Mouse (Mus musculus) neural tube, embryonic 11.5 days (tissue): ENCODE results near the gene Thap12. TPM values are rescaled to one million over a fixed set of nuclear protein-coding genes. Genes with fewer than 3 reads are reported as not detected.

ENCODE experiments used
- ATAC-seq: fragments of 200-750 bp; cut with Nextera tagmentation; 2 replicates; pipeline ENCODE4 v1.8.0; 2017; ENCODE audit warnings: moderate number of reproducible peaks, mild to moderate bottlenecking, moderate TSS enrichment, moderate library complexity; ENCODE audit not compliant: insufficient read depth, low FRiP score, low TSS enrichment
- DNase-seq: peaks from one replicate; pipeline ENCODE4 v3.0.0-alpha.2; 2015; ENCODE audit warnings: low spot score
- H3K27ac ChIP-seq: fragments of 300-500 bp; sonication (generic); 2 replicates; pipeline ENCODE4 v1.5.1; 2014; ENCODE audit warnings: low read depth, mild to moderate bottlenecking, low read length
- H3K27me3 ChIP-seq: fragments of 300-500 bp; sonication (generic); 2 replicates; pipeline ENCODE4 v1.6.1; 2014; ENCODE audit warnings: mild to moderate bottlenecking, low read length, mixed read lengths; ENCODE audit not compliant: control insufficient read depth, insufficient read depth
- H3K36me3 ChIP-seq: fragments of 300-500 bp; sonication (generic); 2 replicates; pipeline ENCODE4 v1.6.1; 2014; ENCODE audit warnings: mild to moderate bottlenecking, low read length, moderate library complexity, mixed read lengths; ENCODE audit not compliant: control insufficient read depth, insufficient read depth
- H3K4me1 ChIP-seq: fragments of 300-500 bp; sonication (generic); 2 replicates; pipeline ENCODE4 v1.6.1; 2014; ENCODE audit warnings: low read length, mixed read lengths; ENCODE audit not compliant: control insufficient read depth, insufficient read depth
- H3K4me2 ChIP-seq: fragments of 300-500 bp; sonication (generic); 2 replicates; pipeline ENCODE4 v1.6.1; 2014; ENCODE audit warnings: low read depth, mild to moderate bottlenecking, moderate library complexity
- H3K4me3 ChIP-seq: fragments of 300-500 bp; sonication (generic); 2 replicates; pipeline ENCODE4 v1.5.1; 2014; ENCODE audit warnings: low read depth, low read length
- H3K9ac ChIP-seq: fragments of 300-500 bp; sonication (generic); 2 replicates; pipeline ENCODE4 v1.6.1; 2014; ENCODE audit warnings: mild to moderate bottlenecking, low read length
- H3K9me3 ChIP-seq: fragments of 300-500 bp; sonication (generic); 2 replicates; pipeline ENCODE4 v1.6.1; 2016; ENCODE audit warnings: low read length; ENCODE audit not compliant: control insufficient read depth
- WGBS: fragments of 180-500 bp; shearing (Covaris S2); extraction: QIAGEN DNeasy Blood & Tissue Kit; methylation state at CpG from one replicate; pipeline ENCODE4 v1.1.7; 2014; 5-methylcytosine and 5-hydroxymethylcytosine counted together
- polyA plus RNA-seq: library from polyadenylated mRNA; unstranded; fragments of >200 nt; fragmentation: Nextera tagmentation; extraction: Ambion mirVana; gene quantifications from 2 replicates; pipeline ENCODE4 v1.2.1, GENCODE M21; 2014

The Thap12 gene
- polyA plus RNA-seq, 1 experiment from 2014 or later = 83.3 TPM

GRCm38 (mm10) chr7:98713661-98714060, 10.8 kb downstream of the Thap12 start:
- 93% methylated on average over 3 of the region's 3 CpGs for WGBS
- H3K36me3 ChIP-seq = peaks cover 9% of the 10 kb centered on the region
- H3K27ac ChIP-seq = no peak overlapping the region
- DNase-seq (no peak), ATAC-seq (no peak)
- no peak overlapping the region for H3K4me2 ChIP-seq
- no peaks in the 10 kb centered on the region for H3K9me3 ChIP-seq
- H3K4me3 ChIP-seq = no peak overlapping the region
- H3K4me1 ChIP-seq = no peaks in the 10 kb centered on the region
- no peak overlapping the region for H3K9ac ChIP-seq
- H3K27me3 ChIP-seq = no peaks in the 10 kb centered on the region

DNA sequence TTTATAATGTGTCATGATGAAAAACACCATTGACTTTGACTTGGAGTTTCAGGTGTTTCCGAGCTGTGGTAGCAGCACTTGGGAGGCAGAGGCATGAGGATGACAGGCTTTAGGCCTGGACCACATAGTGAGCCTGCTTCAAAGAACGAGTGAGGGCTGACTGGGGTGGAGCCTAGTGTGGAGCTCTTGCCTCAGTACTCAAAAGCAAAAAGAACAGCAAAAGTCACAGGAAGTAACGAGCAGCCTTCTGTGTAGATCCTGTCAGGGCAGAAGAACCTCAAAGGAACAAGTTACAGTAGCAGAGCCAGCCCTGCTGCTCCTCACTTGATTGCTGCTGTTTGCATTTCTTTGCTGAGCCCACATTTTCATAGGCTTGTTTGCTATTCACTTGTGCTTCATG, 14.5 kb downstream of the Thap12 start:
- Histone ChIP-seq H3K4me2 (no peak overlapping the region), H3K9ac (no peak overlapping the region), H3K36me3 (peaks cover 9% of the 10 kb centered on the region), H3K4me1 (0 out of 2 replicates have a peak, but pooled peaks cover under 1% of the 10 kb centered on the region), H3K27me3 (no peaks in the 10 kb centered on the region), H3K27ac (no peak overlapping the region), H3K4me3 (no peak overlapping the region), H3K9me3 (no peaks in the 10 kb centered on the region)
- ATAC-seq = no peak
- no peak for DNase-seq
- 71% methylated on average over 3 of the region's 3 CpGs for WGBS

GRCm38 (mm10) chr7:98719761-98720160, 16.9 kb downstream of the Thap12 start:
- Histone ChIP-seq H3K4me3 (no peak overlapping the region), H3K9ac (no peak overlapping the region), H3K36me3 (peaks cover 5% of the 10 kb centered on the region; the same call in 1 of the 2 replicates), H3K27ac (no peak overlapping the region), H3K4me1 (0 out of 2 replicates have a peak, but pooled peaks cover 8% of the 10 kb centered on the region), H3K4me2 (no peak overlapping the region), H3K27me3 (no peaks in the 10 kb centered on the region), H3K9me3 (no peaks in the 10 kb centered on the region)
- DNase-seq (no peak), ATAC-seq (no peak)
- 84% methylated on average over 3 of the region's 3 CpGs for WGBS

GRCm38 (mm10) chr7:98720731-98721130, 17.8 kb downstream of the Thap12 start:
- DNase-seq (no peak), ATAC-seq (no peak)
- Histone ChIP-seq H3K9me3 (no peaks in the 10 kb centered on the region), H3K36me3 (peaks cover 2% of the 10 kb centered on the region; the same call in 1 of the 2 replicates), H3K4me2 (no peak overlapping the region), H3K4me1 (0 out of 2 replicates have a peak, but pooled peaks cover 8% of the 10 kb centered on the region), H3K27ac (no peak overlapping the region), H3K9ac (no peak overlapping the region), H3K4me3 (no peak overlapping the region), H3K27me3 (no peaks in the 10 kb centered on the region)
- 61% methylated on average over 3 of the region's 3 CpGs for WGBS

GRCm38 (mm10) chr7:98721172-98721571, 18.3 kb downstream of the Thap12 start:
- Histone ChIP-seq H3K4me1 (0 out of 2 replicates have a peak, but pooled peaks cover 8% of the 10 kb centered on the region), H3K27me3 (no peaks in the 10 kb centered on the region), H3K9me3 (no peaks in the 10 kb centered on the region), H3K36me3 (peaks cover under 1% of the 10 kb centered on the region; the same call in 1 of the 2 replicates), H3K9ac (no peak overlapping the region), H3K4me3 (no peak overlapping the region), H3K27ac (no peak overlapping the region), H3K4me2 (no peak overlapping the region)
- 52% methylated on average over 5 of the region's 5 CpGs for WGBS
- DNase-seq = no peak
- ATAC-seq = no peak

DNA sequence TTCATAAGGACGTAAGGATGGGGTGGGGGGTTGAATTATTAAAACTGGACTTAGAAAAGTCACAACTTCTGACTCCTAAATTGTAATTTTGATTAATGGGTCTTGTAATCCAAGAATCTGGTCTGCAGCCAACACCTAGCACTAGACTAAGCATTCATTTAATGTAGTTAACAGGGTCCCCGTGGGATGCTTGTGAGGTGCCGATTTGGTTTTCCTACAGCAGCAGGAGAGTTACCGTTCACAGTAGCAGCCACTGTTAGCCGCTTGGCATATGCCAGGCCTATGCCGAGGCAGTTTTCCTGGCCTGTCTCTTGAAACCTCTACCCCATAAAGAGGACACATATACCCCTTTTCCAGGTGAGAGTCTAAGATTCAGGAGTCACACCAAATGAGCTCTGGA, 18.7 kb downstream of the Thap12 start:
- no peak overlapping the region for H3K9ac ChIP-seq
- no peaks in the 10 kb centered on the region for H3K36me3 ChIP-seq
- no peak overlapping the region for H3K4me2 ChIP-seq
- no peaks in the 10 kb centered on the region for H3K9me3 ChIP-seq
- H3K27me3 ChIP-seq = no peaks in the 10 kb centered on the region
- WGBS = 67% methylated on average over 6 of the region's 6 CpGs
- no peak for DNase-seq
- no peak overlapping the region for H3K27ac ChIP-seq
- H3K4me3 ChIP-seq = no peak overlapping the region
- ATAC-seq = no peak
- 0 out of 2 replicates have a peak, but pooled peaks cover 8% of the 10 kb centered on the region for H3K4me1 ChIP-seq

GRCm38 (mm10) chr7:98725686-98726195, 22.8 kb downstream of the Thap12 start:
- Histone ChIP-seq H3K9me3 (no peaks in the 10 kb centered on the region), H3K4me2 (no peak overlapping the region), H3K27me3 (no peaks in the 10 kb centered on the region), H3K4me3 (no peak overlapping the region), H3K4me1 (0 out of 2 replicates have a peak, but pooled peaks cover 8% of the 10 kb centered on the region), H3K27ac (no peak overlapping the region), H3K9ac (no peak overlapping the region), H3K36me3 (no peaks in the 10 kb centered on the region)
- ATAC-seq (no peak), DNase-seq (no peak)
- WGBS = 84% methylated on average over 6 of the region's 6 CpGs

DNA sequence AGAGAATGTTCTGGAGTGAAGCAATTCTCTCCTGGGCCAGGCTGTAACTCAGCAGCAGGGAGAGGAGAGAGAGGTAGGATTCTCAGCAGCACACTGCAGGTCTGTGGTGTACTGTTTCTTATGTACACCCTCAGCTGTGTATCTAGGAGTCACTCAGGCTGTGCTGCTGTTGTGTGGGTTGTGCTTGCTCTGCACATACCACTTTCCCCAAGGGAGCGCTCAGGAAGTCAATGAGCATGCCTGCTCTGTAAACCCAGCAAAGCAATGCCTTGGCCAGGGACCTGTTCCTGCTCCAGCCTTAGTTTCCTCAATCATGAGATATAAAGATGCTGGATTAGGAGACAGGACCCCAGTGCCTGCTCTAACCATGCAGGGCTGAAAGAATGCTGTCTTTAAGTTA, 25.1 kb downstream of the Thap12 start:
- Histone ChIP-seq H3K4me1 (0 out of 2 replicates have a peak, but pooled peaks cover 2% of the 10 kb centered on the region), H3K27me3 (no peaks in the 10 kb centered on the region), H3K9me3 (no peaks in the 10 kb centered on the region), H3K9ac (no peak overlapping the region), H3K27ac (no peak overlapping the region), H3K36me3 (no peaks in the 10 kb centered on the region), H3K4me3 (no peak overlapping the region), H3K4me2 (no peak overlapping the region)
- DNase-seq (peak; percentile 20), ATAC-seq (no peak)
- whole genome bisulfite sequencing = 96% methylated on average over 1 of the region's 1 CpGs

GRCm38 (mm10) chr7:98728499-98728898, 25.6 kb downstream of the Thap12 start:
- Histone ChIP-seq H3K9ac (no peak overlapping the region), H3K27me3 (no peaks in the 10 kb centered on the region), H3K36me3 (no peaks in the 10 kb centered on the region), H3K27ac (no peak overlapping the region), H3K4me3 (no peak overlapping the region), H3K4me2 (no peak overlapping the region), H3K4me1 (no peaks in the 10 kb centered on the region), H3K9me3 (no peaks in the 10 kb centered on the region)
- ATAC-seq (no peak), DNase-seq (no peak)
- 87% methylated on average over 3 of the region's 3 CpGs for WGBS
